Mouse (Mus musculus) c-Kit-positive CD71-positive TER-119-positive erythroid progenitor cells, embryonic 14.5 days (primary cell): Measurements from ENCODE around the gene Gm20388.

Source experiments
- DNase-seq: peaks from one replicate; pipeline ENCODE4 v3.0.0-alpha.2; 2013; ENCODE audit warnings: low spot score

Gene Gm20388

DNA sequence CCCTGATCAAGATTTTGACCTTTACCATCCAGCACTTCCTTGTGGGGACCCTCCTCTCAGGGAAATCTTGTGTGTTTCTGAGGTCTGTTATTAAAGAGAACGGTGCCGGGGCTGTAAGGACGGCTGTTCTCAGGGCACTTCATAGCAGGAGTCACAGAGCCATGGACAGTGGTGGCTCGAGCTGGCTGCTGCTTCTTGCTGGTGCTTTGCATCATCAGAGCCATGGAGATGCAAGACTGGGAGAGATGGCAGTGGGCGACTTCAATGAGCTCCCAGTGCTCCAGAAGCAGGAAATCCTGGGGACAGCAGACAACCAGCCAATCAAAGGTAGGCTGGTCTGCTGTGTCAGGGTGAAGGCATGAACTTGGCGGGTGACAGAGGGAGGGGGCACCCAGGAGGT lies 2850.5 kb downstream of the Gm20388 start:
- no peak for DNase-seq

DNA sequence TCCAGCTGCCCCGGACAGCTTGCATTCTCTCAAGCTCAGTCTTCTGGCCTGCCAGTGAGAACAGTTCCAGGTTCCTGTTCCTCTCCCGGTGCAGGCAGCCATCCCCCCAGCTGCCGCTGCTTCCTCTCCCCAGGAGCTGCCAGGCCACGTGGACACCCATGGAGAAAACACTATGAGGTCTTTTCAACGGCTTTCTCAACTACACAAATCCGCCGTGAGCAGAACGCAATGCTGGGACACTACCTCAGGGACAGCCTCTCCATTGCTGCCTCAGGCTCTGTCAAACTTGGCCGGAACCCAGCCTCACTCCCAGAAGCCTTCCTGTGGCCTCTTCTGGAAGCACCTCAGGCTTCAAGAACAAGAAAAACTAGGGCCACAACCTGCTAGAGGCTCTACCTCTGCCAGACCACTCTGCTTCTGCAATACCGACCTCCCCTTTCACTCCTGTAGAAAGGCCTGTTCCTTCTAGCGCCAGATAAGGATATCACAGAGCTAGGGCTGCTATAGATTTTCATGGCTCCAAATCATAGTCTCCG lies 2852.2 kb downstream of the Gm20388 start:
- no peak for DNase-seq

GRCm38 (mm10) chr8:122763267-122763738 lies 2852.7 kb downstream of the Gm20388 start:
- no peak for DNase-seq

DNA sequence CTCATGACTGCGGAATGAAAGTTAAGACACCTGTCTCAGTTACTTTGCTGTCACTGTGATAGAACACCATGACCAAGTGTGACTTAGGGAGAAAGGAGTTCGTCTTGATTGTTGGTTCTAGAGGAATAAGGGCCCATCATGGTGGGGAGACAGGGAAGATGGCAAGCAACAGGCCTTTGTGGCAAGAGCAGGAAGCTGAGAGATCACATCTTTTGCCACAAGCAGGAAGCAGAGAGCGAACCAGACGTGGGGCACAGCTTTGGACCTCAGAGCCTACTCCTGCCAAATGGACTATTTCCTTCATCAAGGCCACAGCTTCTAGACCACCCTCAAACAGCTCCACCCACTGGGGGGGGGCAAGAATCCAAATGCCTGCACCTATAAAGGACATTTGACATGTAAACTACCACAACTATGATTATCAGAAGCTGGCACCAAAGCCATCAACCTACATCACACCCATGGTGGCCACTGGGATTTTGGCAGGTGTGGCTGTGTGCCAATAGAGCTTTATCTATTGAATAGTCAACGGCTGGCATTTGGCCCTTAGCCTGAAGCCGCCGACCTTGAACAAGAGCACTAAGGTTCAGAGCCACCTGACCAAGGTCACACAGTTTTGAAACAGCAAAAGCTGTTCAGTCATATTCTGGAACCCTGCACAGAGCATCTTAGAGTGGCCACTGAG lies 2854.3 kb downstream of the Gm20388 start:
- no peak for DNase-seq

DNA sequence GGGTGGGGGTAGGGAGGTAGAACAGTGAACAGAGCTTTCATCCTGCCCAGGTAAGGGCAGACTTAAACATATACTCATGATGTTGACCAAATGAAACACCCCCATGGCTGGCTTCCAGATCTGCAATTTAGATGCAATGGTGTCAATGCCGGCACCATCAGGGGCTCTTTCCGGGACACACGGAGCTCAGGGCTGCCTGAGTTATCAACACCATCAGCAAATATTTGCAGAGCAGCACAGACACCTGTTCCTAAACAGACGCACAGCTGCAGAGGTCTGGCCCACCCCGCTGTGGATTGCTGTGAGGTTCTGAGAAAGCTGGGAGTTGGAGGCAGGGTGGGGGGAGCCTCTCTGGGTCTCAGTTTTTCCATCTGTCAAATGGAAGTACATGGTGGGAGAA lies 2855.5 kb downstream of the Gm20388 start:
- DNase-seq: no peak

GRCm38 (mm10) chr8:122766647-122767200 lies 2856.1 kb downstream of the Gm20388 start:
- DNase-seq: no peak

GRCm38 (mm10) chr8:122767229-122767628 lies 2856.6 kb downstream of the Gm20388 start:
- no peak for DNase-seq

GRCm38 (mm10) chr8:122769251-122770058 lies 2858.8 kb downstream of the Gm20388 start:
- DNase-seq: no peak

- DNase-seq: no peak
These were observed 2861.9 kb downstream of the Gm20388 start for GRCm38 (mm10) chr8:122772431-122773060.

DNA sequence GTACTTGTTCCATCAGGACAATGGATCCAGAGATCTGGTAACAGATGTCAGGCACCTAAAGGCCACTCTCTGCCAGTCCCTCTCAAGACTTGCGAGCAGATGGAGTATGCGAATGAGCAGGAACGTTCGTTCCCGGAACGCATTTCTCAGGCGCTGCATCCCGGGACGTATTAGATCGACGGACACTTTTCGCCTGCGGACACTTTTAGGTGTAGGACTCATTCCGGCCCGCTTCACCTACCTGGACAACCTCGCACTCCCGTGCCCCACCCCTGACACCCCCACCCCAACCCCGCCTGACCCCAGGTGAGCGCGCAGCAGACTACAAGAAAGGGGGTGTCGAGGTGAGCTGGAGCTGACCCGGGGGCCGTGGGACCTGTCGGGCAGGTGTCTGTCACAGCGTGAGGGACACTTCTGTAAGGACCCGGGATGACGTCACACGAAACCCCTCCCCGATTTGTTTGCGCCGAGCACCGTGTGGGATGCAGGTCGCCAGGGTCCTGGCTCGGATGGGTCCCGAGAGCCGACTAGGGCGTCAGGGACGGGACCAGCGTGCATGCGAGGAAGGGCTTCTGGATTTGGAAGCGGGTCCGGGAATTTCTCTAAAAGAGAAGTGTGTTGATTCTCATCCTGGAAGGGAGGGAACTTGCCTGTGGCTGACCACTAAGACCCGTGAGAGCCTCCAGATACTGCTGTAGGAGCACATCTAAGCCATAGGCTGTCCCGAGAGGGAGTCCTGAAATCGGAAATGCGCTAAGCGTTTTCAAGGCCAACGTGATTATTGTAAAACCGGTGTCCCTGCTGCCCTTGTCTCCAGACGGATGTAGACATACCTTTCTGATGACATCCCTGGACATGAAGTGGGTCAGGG lies 2864.9 kb downstream of the Gm20388 start, which contains the start of gene Acsf3:
Gene Acsf3, plus strand, starts transcription at position 202 of the 871 bp plus-strand sequence.
- peak; percentile 70 for DNase-seq

DNA sequence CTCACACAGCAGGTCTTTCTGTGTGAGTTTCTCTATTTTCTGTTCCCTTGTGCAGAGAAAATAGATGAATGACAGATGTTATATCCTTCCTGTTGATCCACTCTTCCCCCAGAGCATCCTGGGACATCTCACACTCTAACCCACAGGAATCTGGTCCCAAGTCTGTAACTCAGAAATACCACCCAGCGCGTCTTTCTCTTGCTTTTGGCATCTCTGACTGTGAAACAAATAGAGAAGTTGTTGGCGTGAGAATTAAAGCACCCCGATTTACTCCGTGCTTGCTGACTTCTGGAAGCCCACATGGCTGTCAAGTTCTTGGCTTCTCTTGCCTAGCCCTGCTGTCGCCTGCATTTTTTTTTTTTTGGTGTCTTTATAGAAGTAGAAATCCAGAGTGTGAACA lies 2867.1 kb downstream of the Gm20388 start:
- no peak for DNase-seq

DNA sequence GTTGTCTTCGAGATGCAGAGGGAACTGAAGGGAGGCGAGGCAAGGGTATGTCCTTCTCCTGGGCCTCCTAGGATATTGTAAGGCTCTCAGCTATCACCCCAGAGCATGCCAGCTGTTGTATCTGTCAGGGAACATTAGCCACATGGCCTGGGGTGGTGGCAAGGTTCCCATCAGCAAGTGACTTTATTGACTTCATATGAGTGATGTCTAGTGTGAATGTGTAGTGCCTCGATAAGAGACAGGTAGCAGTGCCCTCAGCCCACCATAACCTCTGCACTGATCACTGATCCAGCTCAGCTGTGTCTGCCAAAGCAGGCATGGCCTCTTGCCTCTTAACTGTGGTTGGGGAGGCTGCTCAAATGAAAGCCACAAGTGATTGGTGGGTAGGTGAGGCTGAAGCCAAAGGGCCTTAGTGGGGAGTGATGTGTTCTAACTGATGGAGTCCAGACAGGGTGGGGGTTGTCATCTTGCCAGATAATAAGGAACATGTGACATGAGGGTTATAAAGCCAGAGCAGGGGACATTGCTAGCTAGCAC lies 2868.1 kb downstream of the Gm20388 start:
- no peak for DNase-seq

DNA sequence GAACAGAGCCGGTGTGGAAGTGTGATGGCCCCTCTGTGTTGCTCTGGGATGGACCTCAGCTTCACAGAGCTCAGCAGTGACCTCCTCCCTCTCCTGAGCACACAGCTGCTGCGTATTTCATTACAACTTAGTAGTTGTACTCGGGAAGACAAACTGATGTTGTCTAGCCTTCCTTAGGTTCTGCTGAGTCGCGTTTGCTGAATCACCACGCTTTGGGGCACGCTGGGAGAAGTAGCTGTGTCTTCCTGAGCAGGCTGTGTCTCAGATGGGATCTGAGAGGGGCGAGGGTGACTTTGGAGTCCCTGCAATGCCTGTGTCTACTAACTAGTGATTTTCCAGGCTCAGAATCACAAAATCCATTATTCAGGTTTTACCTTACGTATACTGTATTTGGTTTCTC lies 2868.6 kb downstream of the Gm20388 start:
- no peak for DNase-seq

GRCm38 (mm10) chr8:122784756-122785155 lies 2874.1 kb downstream of the Gm20388 start:
- no peak for DNase-seq

GRCm38 (mm10) chr8:122789796-122790195 lies 2879.2 kb downstream of the Gm20388 start:
- DNase-seq: no peak

- no peak for DNase-seq
These were observed 2882.9 kb downstream of the Gm20388 start for GRCm38 (mm10) chr8:122793375-122794174.

- no peak for DNase-seq
These were observed 2883.5 kb downstream of the Gm20388 start for GRCm38 (mm10) chr8:122794175-122794454.

GRCm38 (mm10) chr8:122803906-122804761 lies 2893.5 kb downstream of the Gm20388 start:
- no peak for DNase-seq

- DNase-seq: no peak
These were observed 2894.7 kb downstream of the Gm20388 start for GRCm38 (mm10) chr8:122805349-122805748.
